Mouse (Mus musculus) lung, postnatal 10 days (tissue): ENCODE measurements at regions not wholly inside any gene's neighbourhood (a gene's known extent, or its start where the extent isn't known, plus 50 kb on each side); places are given as distances from the start of the nearest gene placed in this dataset.
A peak's percentile ranks its signal among the peaks of the same experiment; 100 is the strongest.
"Not testable (repeated sequence)": the region's sequence is repeated elsewhere in the genome, so short reads cannot be mapped to it uniquely, and the experiment has no call there.

ENCODE experiments used
- DNase-seq: peaks from one replicate; pipeline ENCODE4 v3.0.0; 2021

DNA sequence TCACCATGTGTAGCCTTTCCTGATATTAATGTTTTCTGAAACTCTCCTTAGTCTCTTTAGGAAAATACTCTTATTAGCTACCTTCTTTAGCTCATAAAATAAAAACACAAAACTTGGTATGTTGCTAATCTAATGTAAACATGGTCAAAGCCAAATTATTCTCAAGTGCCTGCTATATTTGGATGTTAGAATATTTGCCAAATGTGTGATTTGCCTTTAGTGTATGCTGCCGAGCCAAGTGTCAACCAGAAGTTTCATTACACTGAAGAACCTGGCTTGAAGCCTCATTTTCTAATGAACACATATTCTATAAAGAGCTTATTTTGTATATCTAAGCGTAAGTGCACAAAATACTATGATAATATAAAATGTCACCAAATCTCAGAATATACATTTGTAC lies 423.8 kb upstream of the Adamts5 start:
- no peak for DNase-seq

DNA sequence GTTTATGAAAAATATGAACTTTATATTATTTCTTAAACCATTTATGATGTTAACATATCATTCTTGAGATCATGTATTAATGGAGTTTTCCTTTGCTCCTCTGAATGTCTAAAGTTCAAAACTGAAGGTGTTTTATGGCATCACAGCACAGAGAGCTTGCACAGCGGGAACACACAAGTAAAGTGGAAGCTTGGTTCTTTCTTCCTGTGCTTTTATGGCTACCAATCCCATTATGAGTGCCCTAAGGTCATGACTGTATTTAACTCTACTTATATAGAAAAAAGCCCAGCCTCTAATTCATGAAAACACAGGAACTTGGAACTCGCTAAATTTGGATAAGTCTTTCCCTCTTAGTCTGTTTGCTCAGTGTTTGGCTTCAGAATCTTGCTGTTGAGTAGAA lies 417.3 kb upstream of the Adamts5 start:
- no peak for DNase-seq

DNA sequence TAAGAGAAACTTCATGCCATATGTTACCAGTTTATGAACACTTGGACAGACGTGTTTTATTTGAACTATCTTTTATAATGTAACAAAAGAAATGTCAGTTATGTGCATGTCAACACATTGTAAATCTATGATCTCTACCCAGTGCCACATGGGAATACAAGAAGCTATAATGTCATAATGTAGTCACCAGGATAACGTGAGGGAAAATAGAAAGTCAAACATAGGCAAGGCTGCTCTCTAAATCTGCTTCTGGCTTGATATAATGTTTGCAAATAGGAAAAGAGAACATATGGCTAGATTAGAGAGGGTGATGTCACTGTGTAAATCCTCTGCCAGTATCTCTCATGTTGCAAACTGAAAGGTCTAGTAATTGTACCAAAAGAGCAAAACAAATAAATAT lies 408.1 kb upstream of the Adamts5 start:
- no peak for DNase-seq

DNA sequence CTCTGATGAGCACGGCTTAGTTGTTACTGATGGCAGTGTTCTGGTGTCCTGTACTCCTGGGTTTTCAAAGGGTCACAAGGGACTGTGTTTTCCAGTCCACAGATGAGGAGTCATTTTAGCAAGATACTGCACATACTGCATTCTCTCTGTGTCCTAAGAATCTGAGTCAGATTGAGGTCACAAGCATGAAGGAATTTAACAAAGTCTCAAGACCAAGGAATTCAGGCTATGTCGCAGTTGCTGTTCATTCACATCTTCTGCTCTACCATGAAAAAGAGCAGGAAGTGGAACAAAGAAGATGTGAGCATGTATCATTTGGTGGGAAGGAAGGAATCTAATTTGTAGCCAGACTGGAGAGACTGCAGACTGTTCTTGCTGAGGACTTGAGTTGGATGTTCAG lies 402.2 kb upstream of the Adamts5 start:
- no peak for DNase-seq

DNA sequence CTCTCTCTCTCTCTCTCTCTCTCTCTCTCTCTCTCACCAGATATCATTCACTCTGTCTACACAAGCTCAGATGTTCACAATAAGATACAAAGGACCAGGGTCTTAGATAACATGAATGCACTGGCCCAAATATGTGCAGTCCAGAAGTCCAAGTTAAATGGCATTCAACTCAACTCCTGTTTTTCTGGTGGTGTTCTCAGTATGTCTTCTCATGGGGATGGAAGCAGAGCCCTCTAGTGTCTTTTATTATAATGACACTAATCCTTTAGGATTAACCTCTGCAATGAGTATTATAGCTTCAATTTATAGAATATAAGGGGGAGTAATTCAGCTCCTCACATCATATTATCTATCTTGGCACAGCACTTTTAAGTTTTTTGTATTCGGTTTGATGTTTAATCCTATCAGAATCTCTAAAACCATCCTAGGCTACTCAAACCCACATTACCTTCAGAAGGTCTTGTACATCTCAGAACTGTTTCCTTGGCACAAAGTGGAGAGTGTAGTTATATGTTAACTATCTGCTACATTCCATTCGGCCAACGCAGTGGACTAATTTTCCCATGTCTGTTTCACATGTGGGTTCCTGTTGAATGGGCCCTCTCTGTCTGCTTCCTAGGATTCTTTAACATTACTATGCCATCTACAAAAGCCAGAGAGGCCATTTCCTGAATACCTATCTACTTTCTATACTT lies 401.0 kb upstream of the Adamts5 start:
- peak; percentile 1 for DNase-seq

DNA sequence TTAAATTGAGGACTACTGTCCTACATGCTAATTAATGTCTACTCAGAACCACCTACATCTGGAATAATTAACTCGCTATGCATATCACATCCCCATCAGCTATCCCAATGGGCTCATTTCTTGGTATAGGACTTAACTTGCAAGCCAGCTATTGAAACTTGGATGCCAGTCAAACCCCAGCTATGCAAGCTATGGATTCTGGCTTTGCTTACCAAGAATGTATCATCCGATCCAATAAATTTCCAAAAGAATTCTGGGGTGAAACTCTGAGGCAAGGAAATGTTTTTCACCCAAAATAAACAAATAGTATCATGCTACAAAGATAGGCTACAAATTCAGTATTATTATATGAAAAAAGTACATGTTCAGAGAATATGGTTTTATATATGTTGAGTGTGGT lies 392.8 kb upstream of the Adamts5 start:
- DNase-seq = no peak

DNA sequence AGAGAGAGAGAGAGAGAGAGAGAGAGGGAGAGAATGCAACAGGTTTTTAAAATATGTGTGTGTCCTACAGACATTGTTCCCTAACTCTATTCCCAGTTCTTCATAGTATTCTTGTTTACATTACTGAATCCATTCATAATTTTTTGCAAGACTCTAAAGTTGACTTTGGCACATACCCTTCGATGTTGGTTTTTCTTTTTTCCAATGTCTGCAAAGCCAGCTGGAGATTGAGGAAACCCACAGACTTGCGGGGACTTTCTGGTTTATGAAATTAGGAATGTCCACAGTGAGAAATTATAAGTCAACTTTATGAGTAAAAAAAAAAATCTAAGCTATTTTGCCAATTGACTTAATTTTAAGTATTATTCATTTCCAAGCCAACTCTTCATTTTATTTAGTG lies 379.7 kb upstream of the Adamts5 start:
- DNase-seq = no peak

DNA sequence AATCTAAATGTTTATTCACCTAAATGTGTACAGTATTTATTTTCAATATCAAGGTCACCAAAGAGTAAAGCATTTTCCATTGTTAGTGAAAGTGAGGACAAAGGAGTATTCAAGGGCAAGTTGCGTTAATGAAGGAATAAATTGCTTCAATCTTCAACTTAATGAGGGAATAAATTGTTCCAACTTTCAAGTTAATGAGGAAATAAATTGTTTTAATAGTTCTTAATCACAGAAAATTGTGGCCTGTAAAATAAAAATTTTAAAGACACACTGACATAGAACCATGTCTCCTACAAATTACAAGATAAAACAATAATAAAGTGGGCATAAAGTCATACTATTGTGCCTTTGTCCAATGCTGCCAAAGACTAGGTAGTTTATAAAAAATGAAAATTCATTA lies 375.4 kb upstream of the Adamts5 start:
- no peak for DNase-seq

DNA sequence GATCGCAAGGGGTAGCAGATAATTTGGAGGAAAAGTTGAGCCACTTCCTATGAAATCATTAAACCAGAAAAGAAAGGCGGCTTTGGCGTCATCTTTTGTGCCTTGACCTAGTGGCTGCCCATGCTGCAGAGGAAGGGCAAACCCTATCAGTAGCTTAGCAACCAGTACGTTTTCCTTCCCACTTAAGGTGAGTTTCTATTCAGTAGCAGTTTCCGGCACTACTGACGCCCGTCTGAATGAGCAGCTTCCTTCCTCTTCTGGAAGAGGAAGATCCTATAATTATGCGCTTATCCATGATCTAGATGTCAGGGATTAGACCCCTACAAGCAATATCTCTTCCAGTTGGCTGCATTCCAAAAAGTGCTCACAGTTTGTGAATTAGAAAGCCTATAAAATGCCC lies 360.0 kb upstream of the Adamts5 start:
- no peak for DNase-seq

DNA sequence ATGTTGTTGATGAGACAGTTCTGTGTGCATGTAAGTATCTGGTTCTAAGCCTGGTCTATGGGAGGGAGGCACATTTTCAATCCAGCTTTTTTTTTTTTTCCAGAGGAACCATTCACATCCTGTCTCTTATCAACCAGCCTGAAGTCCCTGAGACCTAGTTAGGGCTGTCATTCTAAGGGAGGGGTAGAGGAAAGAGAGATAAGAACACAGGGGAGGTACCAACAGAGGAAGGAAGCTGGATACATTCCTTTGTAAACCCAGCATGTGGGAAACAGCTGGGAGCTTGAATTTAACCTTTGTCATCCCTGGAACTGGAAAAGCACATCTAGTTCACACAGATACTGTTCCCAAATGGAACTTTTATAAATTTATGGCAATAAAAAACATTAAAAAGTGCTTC lies 351.0 kb upstream of the Adamts5 start:
- no peak for DNase-seq

DNA sequence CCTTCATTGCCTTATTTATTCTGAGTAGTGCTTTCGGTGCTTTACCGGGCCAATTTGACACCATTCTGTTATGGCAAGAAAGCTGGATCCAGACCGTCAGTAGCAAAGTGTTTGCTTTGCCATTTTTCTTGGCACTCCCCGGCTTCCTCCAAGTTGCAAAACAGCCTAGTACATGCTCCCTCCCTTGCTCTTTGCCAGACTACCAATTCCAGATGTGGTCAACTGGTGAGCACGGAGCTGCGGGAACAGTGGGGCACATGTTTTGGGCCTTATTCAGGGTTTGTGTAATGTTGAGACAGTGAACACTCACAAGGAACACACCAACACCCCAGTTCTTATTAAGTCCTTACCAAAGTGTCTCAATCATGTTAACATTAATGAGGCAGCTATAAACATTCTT lies 348.4 kb upstream of the Adamts5 start:
- no peak for DNase-seq

DNA sequence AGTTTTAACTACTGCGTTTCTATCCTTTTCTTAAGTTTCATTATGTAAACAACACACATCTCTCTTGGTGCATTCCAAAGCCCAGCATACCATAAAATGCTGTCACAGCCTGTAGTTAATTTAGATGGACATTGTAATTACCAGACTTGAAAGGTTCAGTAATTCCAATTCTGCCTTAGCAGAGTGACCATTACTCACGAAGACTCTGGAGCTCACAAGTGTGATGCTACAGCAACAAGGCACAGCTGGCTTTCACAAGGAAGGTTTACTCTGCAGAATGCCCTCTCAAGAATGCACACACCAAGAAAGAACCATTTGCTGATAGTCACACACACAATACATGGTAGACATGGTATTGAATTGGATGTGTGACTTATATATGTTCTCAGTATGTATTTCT lies 342.6 kb upstream of the Adamts5 start:
- no peak for DNase-seq

DNA sequence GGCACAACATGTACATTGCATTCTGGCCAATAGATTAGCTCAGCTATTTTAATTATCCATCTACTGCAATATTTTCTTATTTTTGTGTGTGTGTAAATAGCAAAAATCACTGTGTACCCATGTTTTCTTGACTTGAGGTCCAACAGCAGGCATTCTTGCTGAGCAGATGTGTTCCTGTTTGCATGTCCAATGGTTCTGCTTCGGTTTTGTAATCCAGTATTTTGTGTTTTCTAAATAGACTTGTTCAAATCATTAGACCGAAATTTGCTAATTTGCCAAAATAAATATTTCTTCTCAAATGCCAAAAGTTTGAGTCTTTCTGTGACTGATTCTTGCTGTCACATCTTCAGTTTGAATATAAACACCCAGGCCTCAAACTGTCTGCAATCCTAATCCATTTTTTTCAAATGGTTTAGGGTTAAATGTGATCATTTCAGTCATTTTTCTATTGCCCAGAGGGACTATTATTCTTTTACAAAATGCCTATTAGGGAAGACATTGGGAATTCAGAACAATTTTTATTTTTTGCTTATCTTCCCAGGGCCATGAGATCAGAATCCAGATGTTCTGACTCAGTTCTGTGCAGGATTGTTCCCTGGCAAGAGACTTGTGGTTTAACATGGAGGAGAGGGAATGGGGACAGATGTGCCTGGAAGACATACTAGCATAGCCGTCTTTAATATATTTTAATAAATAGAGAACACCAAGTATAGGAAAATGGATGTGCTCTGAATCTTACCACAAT lies 341.3 kb upstream of the Adamts5 start:
- no peak for DNase-seq

DNA sequence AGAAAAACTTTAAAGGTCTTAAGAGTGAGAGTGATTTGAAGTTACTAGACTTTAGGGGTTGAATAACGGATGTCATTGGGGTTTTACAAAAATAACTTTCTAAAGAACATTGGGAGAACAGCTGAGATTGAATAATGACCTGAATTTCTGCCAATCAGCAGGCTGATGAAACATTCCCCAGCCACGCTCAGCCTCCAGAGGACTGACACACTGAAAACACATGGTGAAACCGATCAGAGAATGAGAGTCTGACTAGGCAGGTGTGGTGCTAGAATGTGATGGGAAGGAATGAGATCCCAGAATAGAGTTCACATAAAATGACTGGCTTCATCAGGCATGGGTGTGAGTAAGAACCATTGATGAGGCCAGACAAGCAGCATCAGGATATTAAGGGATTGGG lies 321.4 kb upstream of the Adamts5 start:
- peak; percentile 5 for DNase-seq

DNA sequence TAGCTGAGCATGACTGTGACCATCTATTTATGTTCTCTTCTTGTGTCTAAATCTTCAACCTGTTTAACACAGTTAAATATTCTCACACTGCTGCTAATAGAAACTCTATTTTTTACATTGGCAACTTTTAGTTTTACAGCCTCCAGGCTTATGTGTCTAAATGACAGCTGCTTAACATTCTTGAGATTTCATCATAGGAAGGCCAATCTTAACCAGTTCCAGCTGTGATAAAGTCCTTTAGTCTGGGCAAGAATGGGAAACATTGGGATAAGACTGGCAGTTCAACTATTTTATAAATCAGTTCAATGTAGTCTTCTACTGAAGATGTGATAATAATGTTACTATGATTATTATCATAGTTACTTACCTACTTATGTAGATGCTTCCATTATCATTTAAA lies 308.9 kb upstream of the Adamts5 start:
- no peak for DNase-seq

DNA sequence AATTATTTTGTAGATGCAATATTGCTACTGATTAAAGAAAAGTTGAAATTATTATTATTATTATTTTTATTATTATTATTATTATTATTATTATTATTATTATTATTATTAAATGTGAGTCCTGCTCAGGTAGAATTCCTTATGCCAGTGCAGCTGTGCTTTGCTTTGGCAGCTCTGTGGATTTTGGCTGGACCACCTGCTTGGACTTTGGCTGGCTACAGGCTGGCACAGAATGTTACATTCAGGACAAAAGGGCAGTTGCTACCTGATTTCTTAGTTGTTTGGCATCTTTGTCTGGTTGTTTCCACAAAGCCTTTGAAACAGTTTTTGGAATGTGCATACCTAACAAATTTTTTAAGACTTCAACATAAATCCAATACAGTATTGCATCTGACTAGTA lies 307.7 kb upstream of the Adamts5 start:
- no peak for DNase-seq

DNA sequence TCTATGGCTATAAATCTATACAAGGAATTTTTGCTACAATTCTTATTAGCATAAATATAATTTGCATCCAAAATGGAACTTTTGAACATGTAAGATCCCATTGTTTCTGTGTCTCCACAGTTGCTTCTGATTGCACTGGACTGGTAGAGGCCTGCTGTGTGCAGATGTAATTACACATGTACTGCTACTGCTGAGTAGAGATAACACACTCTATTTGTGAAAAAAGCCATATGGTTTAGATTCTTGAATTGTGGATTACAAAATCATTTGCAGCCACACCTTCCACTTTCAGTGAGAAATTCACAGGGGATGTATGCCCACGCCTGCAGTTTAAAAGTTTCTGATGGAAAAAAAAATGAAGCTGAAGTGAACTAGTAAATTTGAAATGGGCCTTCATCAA lies 288.2 kb upstream of the Adamts5 start:
- no peak for DNase-seq

DNA sequence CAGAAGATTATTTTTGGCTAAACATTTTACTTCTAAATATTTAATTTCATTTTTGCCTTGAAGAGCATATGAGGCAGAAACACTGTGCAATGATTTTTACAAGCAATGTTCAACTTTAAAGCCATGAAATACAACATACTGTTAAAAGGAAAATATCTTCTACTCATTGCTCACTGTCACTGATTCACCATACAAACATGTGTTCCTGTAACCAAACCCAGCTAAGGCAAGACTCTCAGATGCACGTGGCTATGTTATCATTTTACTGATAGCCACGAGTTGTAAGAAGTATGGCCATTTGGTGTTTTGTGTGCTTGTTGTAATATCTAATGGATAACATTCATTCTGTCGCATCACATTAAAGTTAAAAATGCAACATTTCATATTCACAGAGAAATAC lies 287.3 kb upstream of the Adamts5 start:
- no peak for DNase-seq

DNA sequence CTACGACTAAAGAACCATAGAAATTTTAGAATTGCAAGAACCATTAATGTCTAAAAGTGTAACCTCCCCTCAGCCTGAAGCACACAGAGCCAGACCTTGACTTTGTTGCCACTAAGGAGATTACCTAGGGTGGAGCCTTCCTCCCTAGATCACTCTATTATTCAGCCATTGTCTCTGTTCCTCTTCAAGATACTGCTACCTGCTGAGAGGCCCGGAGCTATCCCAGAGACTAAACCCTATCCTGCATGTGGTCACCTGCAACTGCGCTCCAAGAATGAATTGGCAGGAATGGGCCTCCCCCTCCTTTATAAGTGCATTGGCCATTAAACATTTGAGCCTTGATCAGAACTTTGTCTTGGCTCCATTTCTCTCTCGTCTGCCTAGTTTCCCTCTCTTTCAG lies 286.0 kb upstream of the Adamts5 start:
- not testable (repeated sequence) for DNase-seq

DNA sequence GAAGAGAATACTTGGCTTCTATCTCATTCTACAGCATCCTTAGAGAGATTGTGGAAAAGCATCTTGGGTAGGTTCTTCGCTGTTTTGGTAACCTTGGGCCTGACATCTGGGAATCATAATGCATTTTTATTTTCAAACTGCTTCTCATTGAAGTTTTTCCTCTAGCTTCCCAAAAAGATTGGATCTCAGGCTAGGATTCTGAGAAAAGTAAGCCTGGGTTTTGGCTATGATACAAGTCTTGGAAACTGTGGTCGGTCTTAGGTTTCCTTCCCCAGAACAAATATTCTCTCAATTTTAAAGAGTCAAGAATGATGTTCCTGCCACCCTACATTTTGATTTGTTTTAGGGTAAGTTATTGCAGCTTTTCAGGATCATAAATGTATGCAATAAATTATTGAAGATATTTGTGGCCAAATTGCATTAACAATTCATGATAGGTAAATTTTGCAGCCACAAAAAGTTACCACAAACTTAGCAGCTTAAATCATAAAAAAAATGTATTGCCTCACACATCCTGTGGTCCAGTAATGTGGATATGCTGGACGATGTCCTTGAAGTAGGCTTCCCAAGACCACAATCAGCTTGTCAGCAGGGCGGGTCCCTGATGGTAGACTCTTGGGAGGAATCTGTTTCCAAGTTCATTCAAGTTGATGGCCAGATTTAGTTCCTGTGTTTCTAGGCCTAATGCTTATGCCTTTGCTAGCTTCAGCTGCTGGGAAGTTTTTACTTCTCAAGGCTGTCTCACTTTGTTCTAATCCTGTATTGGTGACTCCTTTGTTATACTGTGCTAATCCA lies 257.6 kb upstream of the Adamts5 start:
- no peak for DNase-seq

DNA sequence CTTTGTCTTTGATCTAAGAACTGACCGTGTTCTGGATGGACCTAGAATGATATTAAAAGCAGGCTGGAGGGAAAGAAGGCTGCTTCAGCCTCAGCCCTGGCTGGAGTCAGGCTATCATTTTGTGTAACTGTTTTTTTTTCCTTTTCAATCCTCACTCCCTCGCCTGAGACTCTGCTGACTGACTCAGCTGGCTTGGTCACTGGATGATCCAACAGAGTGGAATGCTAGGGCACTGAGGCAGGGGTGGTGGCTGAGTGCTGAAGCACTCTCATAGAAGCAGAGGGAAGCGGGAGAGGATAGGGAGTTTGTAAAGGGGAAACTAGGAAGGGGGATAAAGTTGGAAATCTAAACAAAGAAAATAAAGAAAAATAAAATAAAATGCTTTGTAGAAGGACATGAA lies 236.5 kb upstream of the Adamts5 start:
- DNase-seq = no peak

DNA sequence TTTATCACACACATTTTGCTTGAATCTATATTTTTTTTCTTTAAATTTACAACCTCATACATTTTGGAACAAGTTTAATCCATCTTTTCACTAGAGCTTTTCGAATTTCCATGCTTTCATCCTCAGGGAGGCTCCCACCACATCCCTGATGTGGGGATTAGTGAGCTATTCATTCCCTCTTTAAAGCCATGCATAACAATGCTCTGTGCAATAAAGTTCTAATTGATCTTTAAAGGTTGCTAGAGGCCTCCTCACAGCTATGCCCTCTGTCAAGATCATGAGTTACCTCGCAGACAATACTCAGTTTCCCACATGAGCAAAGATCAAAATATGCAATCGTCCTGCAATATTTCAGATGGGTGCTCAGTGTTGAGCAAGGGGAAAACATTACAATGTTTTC lies 234.5 kb upstream of the Adamts5 start:
- DNase-seq = no peak

DNA sequence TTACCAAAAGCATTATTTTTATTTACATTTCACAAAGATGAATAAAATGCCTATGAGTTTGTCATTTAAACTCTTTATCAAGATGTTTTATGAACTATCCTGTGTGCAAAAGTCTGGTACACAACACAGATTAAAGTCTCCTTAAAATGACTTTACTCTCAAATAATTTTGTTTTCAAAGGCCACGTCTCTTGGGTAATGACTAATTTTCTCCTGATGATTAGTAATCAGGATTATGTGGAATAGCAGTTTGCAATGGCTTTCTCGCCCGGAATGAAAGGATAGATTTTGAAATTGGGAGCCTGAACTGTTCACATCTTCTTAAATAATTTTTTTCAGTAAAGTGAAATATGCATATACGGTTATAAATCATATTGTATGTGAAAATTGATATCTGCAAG lies 225.8 kb upstream of the Adamts5 start:
- DNase-seq = no peak

DNA sequence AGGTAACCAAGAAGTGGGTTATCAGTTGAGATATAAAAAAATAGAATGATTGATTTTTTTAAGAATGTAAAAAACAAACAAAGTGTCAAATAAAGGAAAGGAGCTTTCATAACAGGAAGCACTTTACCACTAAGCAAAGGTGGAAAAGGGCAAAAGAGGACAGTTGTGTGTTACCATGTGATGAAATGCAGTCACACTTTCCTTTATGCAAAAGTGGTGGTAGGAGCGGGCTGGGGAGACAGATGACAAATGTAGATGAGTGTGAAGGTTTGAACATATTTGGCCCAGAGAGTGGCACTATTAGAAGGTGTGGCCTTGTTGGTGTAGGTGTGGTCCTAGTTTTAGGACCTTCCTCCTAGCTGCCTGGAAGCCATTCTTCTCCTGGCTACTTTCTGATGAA lies 222.6 kb upstream of the Adamts5 start:
- DNase-seq = no peak
